Mouse (Mus musculus): ENCODE data around the gene Mical3. TPM values are rescaled to one million over a fixed set of nuclear protein-coding genes. Genes with fewer than 3 reads are reported as not detected.

Mical3 gene
- polyA plus RNA-seq, 1 experiment from 2014 or later: 20.7 TPM

DNA sequence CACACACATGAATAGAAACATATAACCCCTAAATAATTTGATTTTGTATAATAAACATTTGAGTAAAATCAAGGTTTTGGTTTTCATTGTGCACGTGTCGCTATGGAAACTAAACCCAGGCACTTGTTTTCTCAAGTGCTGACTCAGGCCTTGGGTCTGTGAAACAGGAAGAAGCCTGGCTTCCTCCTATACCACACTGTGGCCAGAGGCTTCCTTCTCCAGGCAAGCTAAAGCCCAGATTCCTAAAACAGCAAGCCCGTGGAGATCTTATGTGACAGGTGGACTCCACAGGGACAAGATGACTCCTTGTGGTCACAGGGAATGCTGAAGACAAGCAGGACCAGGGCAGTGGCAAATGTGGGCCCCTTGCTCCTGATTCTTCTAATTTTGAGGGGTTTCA is 175.6 kb downstream of the Mical3 start:
- H3K4me3 ChIP-seq: no peak overlapping the region
- H3K27ac ChIP-seq: no peak overlapping the region
- H3K9me3 ChIP-seq (replicated peaks): no peaks in the 10 kb centered on the region
- H3K9ac ChIP-seq: no peak overlapping the region
- H3K4me1 ChIP-seq: no peaks in the 10 kb centered on the region
- WGBS: 92% methylated on average over 3 of the region's 3 CpGs
- ATAC-seq (ENCODE audit: low FRiP score): no peak
- H3K27me3 ChIP-seq: no peaks in the 10 kb centered on the region
- H3K4me2 ChIP-seq (replicated peaks): no peak overlapping the region
- peaks cover 51% of the 10 kb centered on the region for H3K36me3 ChIP-seq

DNA sequence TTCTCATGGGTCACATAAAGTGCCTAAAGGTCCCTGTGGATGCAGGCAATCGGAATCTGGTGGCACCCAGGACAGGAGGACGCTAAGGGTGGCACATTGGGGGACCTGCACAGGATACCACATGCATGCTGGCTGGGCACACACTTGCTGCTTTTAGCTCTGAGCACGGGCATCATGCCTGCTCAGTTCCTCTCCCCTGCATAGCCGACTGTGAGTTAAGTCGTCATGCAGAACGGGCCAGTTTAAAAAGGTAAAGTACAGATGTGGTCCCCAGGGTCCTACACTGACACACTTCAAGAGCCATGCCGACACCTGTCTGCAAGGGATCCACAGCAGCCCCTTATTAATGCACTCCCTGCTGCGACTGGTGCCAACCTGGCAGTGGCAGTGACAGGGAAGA is 176.6 kb downstream of the Mical3 start:
- no peaks in the 10 kb centered on the region for H3K27me3 ChIP-seq
- H3K4me3 ChIP-seq: no peak overlapping the region
- no peaks in the 10 kb centered on the region for H3K4me1 ChIP-seq
- H3K9me3 ChIP-seq (replicated peaks): no peaks in the 10 kb centered on the region
- H3K36me3 ChIP-seq: peaks cover 55% of the 10 kb centered on the region
- no peak overlapping the region for H3K27ac ChIP-seq
- no peak for ATAC-seq (ENCODE audit: low FRiP score)
- no peak overlapping the region for H3K9ac ChIP-seq
- no peak overlapping the region for H3K4me2 ChIP-seq (replicated peaks)
- WGBS: 89% methylated on average over 8 of the region's 8 CpGs

DNA sequence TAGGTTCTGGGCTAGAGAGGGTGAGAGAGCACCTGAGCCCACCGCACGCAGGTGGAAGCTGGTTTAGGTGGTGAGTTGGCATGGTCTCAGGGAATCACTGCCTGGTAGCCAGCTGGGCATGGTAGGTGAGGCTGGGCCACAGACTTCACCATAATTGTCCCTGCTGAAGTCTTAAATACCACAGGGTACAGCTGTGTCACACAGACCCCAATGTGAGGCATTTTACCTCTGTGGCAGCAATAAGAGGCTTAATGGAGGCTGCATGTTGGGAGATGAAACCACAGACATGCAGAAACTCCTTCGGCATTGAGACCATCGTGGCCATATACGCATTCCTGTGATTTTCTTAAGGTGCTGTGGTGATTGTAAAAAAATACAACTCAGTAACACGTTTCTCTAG is 178.3 kb downstream of the Mical3 start:
- H3K9me3 ChIP-seq (replicated peaks): no peaks in the 10 kb centered on the region
- no peak for ATAC-seq (ENCODE audit: low FRiP score)
- no peak overlapping the region for H3K9ac ChIP-seq
- H3K27me3 ChIP-seq: no peaks in the 10 kb centered on the region
- H3K4me2 ChIP-seq (replicated peaks): no peak overlapping the region
- H3K4me1 ChIP-seq: no peaks in the 10 kb centered on the region
- WGBS: 94% methylated on average over 6 of the region's 6 CpGs
- no peak overlapping the region for H3K4me3 ChIP-seq
- H3K36me3 ChIP-seq: peaks cover 49% of the 10 kb centered on the region
- H3K27ac ChIP-seq: no peak overlapping the region

DNA sequence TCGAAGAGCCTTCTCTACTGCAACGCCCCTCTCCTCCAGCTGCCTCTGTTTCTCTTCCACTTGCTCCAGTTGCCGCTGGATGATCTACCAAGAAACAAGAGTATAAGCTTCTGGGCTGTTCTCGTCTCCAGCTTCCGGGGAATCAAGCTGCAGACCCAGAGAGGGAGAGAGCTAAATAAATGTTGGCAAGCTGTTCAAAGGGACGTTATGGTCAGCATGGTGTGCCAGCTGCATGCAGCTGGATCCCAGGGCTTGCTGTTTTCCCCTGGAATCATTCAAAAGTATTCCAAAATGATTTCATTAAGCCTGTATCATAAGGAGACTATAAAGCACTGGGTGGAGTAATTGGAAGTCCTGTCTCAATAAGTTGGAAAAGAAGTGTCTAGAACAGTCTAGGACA is 179.5 kb downstream of the Mical3 start:
- WGBS: 94% methylated on average over 6 of the region's 6 CpGs

DNA sequence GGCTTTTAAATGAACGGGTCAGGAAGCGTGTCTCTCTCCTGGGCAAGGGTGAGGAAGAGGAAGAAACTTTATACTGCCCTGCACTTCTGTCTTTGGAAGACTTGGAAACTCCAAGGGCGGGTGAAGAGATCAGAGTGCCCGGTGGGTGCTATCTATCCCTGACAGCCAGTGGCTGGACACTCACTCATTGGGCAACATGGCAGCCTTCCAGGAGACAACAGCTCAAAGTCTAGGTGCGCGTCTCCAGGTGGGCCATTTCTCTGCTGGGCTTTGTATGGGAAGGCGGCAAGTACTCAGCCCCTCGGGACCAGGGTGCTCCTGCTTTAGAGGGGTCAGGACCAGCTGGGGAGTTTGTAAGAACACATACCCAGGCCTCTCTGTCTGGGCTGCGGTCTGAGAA is 185.3 kb downstream of the Mical3 start:
- peaks cover 34% of the 10 kb centered on the region for H3K36me3 ChIP-seq
- H3K9me3 ChIP-seq (replicated peaks): no peaks in the 10 kb centered on the region
- no peak overlapping the region for H3K4me2 ChIP-seq (replicated peaks)
- ATAC-seq (ENCODE audit: low FRiP score): no peak
- no peak overlapping the region for H3K9ac ChIP-seq
- 96% methylated on average over 9 of the region's 9 CpGs for WGBS
- H3K4me3 ChIP-seq: no peak overlapping the region
- no peaks in the 10 kb centered on the region for H3K4me1 ChIP-seq
- H3K27ac ChIP-seq: no peak overlapping the region
- no peaks in the 10 kb centered on the region for H3K27me3 ChIP-seq

More for the DNA sequence above, 179.5 kb downstream of the Mical3 start:
- H3K9ac ChIP-seq: no peak overlapping the region
- ATAC-seq (ENCODE audit: low FRiP score): no peak
- H3K36me3 ChIP-seq: peaks cover 47% of the 10 kb centered on the region
- H3K27ac ChIP-seq: no peak overlapping the region
- H3K4me1 ChIP-seq: no peaks in the 10 kb centered on the region
- H3K4me2 ChIP-seq (replicated peaks): no peak overlapping the region
- H3K9me3 ChIP-seq (replicated peaks): no peaks in the 10 kb centered on the region
- H3K27me3 ChIP-seq: no peaks in the 10 kb centered on the region
- no peak overlapping the region for H3K4me3 ChIP-seq

DNA sequence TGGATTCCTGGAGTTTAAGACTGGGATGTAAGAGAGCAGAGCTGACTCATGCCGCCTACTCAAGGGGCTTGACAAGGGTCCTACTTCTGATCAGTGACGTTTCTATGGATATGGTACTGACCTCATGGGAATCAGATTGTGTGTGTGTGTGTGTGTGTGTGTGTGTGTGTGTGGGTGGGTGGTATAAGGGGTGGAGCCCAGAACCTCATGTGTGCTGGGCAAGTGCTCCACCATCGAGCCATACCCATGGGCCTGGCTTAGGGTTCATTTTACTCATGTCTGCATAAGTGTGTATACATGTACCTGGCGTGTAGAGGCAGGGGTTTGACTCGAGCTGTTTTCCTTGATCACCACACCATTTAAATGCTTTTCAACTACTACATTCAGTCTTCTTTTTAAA is 186.8 kb downstream of the Mical3 start:
- WGBS: 88% methylated on average over 5 of the region's 5 CpGs
- H3K36me3 ChIP-seq: peaks cover 23% of the 10 kb centered on the region
- H3K9ac ChIP-seq: no peak overlapping the region
- H3K4me3 ChIP-seq: no peak overlapping the region
- H3K4me2 ChIP-seq (replicated peaks): no peak overlapping the region
- no peak overlapping the region for H3K27ac ChIP-seq
- no peaks in the 10 kb centered on the region for H3K27me3 ChIP-seq
- H3K9me3 ChIP-seq (replicated peaks): no peaks in the 10 kb centered on the region
- no peak for ATAC-seq (ENCODE audit: low FRiP score)
- no peaks in the 10 kb centered on the region for H3K4me1 ChIP-seq

DNA sequence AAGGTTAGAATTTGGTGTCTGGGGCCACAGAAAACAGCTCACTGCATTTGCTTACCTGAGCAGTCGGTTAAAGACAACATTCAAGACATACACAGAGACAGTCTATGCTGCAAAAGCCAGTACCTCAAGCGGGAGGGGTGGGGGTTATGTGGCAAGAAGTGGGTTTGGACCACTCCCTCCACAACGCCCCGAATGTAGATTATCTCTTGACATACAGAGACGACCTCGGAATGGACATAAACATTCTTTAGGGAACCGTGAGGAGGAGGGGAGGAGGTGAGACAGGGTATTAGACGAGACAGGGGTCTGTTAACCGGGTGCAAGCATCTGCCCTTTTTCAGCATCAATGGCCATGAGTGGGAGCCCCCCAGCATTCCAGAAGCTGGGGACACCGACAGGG is 187.2 kb downstream of the Mical3 start:
- Histone ChIP-seq H3K4me2 (replicated peaks) (no peak overlapping the region), H3K27me3 (no peaks in the 10 kb centered on the region), H3K4me1 (no peaks in the 10 kb centered on the region), H3K9ac (no peak overlapping the region), H3K9me3 (replicated peaks) (no peaks in the 10 kb centered on the region), H3K36me3 (peaks cover 19% of the 10 kb centered on the region; the same call in 1 of the 2 replicates), H3K27ac (no peak overlapping the region), H3K4me3 (no peak overlapping the region)
- no peak for ATAC-seq (ENCODE audit: low FRiP score)
- WGBS: 87% methylated on average over 10 of the region's 10 CpGs

DNA sequence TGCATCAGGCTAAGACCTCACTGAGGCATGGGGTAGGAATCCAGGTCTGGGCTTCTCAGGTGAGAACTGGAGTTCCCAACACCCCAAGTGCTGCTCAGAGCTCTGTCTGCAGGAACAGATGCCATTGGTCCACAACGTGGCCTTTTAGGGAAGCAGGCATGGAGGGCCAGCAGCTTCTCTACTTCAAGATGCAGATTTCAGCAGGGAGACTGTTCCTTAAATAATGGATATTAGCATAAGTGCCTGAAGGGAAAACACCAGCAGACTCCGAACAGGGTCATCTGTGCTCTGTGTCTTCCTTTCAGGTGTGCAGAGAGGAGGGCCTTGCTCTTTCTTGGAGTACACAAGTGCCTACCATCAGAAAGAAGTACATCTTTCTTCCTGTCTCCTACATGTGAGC is 187.7 kb downstream of the Mical3 start:
- Histone ChIP-seq H3K4me2 (replicated peaks) (no peak overlapping the region), H3K27me3 (no peaks in the 10 kb centered on the region), H3K9ac (no peak overlapping the region), H3K4me3 (no peak overlapping the region), H3K36me3 (peaks cover 16% of the 10 kb centered on the region; the same call in 1 of the 2 replicates), H3K4me1 (peaks cover 4% of the 10 kb centered on the region; the same call in 1 of the 2 replicates), H3K9me3 (replicated peaks) (no peaks in the 10 kb centered on the region), H3K27ac (no peak overlapping the region)
- no peak for ATAC-seq (ENCODE audit: low FRiP score)
- WGBS: 67% methylated on average over 2 of the region's 2 CpGs

DNA sequence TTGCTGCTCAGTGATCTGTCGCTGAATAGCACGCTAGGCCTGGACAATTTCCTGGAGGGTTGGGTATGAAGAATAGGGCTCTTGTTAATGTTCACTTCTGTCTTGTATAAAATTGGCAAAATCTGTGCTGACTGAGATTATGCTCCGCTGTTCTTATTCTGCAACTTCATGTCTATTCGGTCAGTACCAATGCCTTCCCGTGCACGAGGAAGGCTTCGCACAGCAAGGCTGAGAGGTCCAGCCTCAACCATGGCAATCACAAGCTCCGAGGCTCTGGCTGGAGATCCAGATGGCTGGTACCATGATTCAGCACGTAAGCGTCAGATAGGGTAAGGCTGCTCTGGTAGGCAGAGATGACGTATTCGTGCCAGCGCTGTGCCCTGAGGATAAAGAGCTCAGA is 189.2 kb downstream of the Mical3 start:
- no peak for ATAC-seq (ENCODE audit: low FRiP score)
- Histone ChIP-seq H3K9ac (no peak overlapping the region), H3K27ac (no peak overlapping the region), H3K4me3 (no peak overlapping the region), H3K4me1 (peaks cover 4% of the 10 kb centered on the region; the same call in 1 of the 2 replicates), H3K27me3 (no peaks in the 10 kb centered on the region), H3K36me3 (0 out of 2 replicates have a peak, but pooled peaks cover 7% of the 10 kb centered on the region), H3K9me3 (replicated peaks) (no peaks in the 10 kb centered on the region), H3K4me2 (replicated peaks) (no peak overlapping the region)
- WGBS: 94% methylated on average over 13 of the region's 13 CpGs

DNA sequence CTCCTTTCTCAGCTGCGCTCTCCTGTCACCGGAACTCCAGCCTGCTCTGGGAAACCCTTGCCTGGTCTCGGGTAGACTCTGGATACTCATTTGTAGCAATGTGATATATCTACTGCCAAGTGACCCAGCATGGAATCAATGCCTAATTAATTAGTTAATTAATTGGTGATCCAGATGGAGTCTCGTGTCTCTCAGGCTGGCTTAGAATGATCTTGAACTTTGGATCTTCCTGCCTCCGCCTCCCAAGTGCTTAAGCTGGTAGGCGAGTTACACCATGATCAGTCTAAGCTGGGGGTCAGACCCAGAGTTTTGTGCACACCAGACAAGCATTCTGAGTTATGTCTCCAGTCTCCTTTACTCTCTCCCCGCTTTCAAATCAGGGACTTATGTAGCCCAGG is 189.7 kb downstream of the Mical3 start:
- H3K27me3 ChIP-seq: no peaks in the 10 kb centered on the region
- WGBS: 81% methylated on average over 7 of the region's 7 CpGs
- ATAC-seq (ENCODE audit: low FRiP score): no peak

DNA sequence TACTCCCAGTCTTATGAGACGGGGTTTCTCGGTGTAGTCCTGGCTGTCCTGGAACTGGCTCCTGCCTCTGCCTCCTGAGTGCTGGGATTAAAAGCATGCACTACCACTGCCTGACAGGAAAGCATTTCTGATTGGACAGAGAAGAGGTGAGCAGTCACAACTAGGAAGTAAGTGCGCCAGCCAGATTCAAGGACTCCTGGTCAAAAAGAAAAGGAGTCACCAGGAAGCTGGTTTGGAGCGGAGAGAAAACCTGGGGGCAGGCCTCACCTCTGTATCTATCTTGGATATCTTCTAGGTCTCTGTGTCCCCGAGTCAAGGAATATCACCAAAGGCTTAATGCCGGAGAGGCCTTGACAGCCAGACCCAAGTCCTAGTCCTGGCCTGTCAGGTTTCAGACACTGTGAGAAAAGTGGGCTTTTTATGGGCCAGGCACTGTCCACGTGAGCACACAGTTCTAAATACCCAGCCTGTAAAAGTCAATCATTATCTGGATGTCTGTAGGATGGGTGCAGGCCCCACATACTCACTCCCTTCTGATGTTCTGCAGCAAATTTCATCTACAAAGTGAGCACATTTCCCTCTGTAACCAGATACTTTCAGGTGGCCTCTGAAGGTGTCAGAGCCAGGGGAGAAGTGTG is 190.2 kb downstream of the Mical3 start:
- H3K4me1 ChIP-seq: peaks cover 4% of the 10 kb centered on the region; the same call in 1 of the 2 replicates
- WGBS: 90% methylated on average over 7 of the region's 7 CpGs
- H3K9me3 ChIP-seq (replicated peaks): no peaks in the 10 kb centered on the region
- H3K27ac ChIP-seq: no peak overlapping the region
- ATAC-seq (ENCODE audit: low FRiP score): no peak
- no peak overlapping the region for H3K4me3 ChIP-seq
- H3K4me2 ChIP-seq (replicated peaks): no peak overlapping the region
- H3K27me3 ChIP-seq: no peaks in the 10 kb centered on the region
- 0 out of 2 replicates have a peak, but pooled peaks cover 3% of the 10 kb centered on the region for H3K36me3 ChIP-seq
- H3K9ac ChIP-seq: no peak overlapping the region

More for the DNA sequence above, 189.7 kb downstream of the Mical3 start:
- no peak overlapping the region for H3K9ac ChIP-seq
- peaks cover 4% of the 10 kb centered on the region; the same call in 1 of the 2 replicates for H3K4me1 ChIP-seq
- H3K36me3 ChIP-seq: 0 out of 2 replicates have a peak, but pooled peaks cover 3% of the 10 kb centered on the region
- H3K4me2 ChIP-seq (replicated peaks): no peak overlapping the region
- H3K4me3 ChIP-seq: no peak overlapping the region
- H3K27ac ChIP-seq: no peak overlapping the region
- no peaks in the 10 kb centered on the region for H3K9me3 ChIP-seq (replicated peaks)

DNA sequence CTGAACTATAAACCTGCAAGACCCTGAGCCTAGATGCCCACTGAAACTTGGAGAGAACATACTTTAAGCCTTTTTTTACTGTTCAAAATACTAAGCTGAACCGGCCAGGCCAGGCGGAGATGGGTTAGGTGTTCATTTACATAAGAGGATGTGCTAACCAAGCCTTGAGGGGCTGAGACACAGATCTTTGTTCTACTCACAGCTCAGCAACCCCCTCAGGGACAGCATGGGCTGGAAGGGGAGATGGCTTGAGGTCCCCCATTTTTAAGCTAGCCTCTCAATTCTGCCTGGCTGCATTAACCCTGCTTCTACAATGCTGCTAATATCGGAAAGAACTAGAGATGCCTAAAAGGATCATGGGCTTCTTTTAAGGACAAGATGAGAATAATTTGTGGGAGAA is 191.0 kb downstream of the Mical3 start:
- H3K4me2 ChIP-seq (replicated peaks): no peak overlapping the region
- no peak overlapping the region for H3K4me3 ChIP-seq
- H3K36me3 ChIP-seq: peaks cover 7% of the 10 kb centered on the region
- no peak overlapping the region for H3K27ac ChIP-seq
- WGBS: 81% methylated on average over 3 of the region's 3 CpGs
- no peak for ATAC-seq (ENCODE audit: low FRiP score)
- no peaks in the 10 kb centered on the region for H3K9me3 ChIP-seq (replicated peaks)
- peaks cover 4% of the 10 kb centered on the region; the same call in 1 of the 2 replicates for H3K4me1 ChIP-seq
- H3K27me3 ChIP-seq: no peaks in the 10 kb centered on the region
- no peak overlapping the region for H3K9ac ChIP-seq

DNA sequence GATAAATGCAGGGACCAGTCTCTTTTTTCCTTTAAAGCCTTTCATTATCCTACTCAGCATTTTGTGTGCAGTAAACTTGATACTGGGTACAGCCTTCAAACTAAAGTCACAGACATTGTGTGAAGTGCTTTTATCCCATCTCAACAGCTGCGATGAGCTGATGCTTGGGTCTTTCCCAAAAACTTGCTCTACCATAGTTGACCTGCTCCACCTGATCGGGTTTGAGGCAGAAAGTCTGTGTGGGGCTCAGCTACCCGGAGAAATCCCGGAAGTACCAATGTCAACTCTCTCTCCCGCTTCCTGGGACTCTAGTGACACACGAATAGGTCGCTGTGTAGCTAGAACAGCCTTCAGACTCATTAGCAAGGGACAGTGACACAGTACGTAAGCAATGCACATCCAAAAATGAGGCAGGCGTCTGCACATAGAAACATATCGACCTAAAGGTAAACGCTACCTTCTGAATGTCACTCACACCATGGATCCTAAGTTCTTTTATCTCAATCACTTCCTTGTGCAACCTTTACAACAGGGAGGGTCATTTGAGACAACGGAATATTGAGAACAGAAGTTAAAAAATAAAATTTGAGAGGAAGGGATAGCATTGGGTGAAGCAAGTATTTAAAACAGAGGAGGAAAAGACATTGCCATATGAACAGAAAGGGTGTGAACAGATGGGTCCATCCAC is 191.9 kb downstream of the Mical3 start:
- H3K36me3 ChIP-seq: peaks cover 16% of the 10 kb centered on the region
- no peak for ATAC-seq (ENCODE audit: low FRiP score)
- 89% methylated on average over 12 of the region's 12 CpGs for WGBS

More for the DNA sequence above, 191.9 kb downstream of the Mical3 start:
- Histone ChIP-seq H3K9ac (no peak overlapping the region), H3K4me1 (peaks cover 4% of the 10 kb centered on the region; the same call in 1 of the 2 replicates), H3K4me2 (replicated peaks) (no peak overlapping the region), H3K27me3 (no peaks in the 10 kb centered on the region), H3K4me3 (no peak overlapping the region), H3K9me3 (replicated peaks) (no peaks in the 10 kb centered on the region), H3K27ac (no peak overlapping the region)

All from hindbrain, embryonic 12.5 days (tissue).